Mouse (Mus musculus): ENCODE measurements around the gene Tmem209. TPM values are rescaled to one million over a fixed set of nuclear protein-coding genes. Genes with fewer than 3 reads are reported as not detected.

The Tmem209 gene
- polyA plus RNA-seq, 1 experiment from 2014 or later, result 21.1 TPM

- Histone ChIP-seq H3K4me1 (peaks cover 40% of the 10 kb centered on the region), H3K4me2 (peak overlapping the region; percentile 66), H3K27ac (replicated peaks) (peak overlapping the region; percentile 94), H3K36me3 (peaks cover 6% of the 10 kb centered on the region), H3K9ac (replicated peaks) (peak overlapping the region; percentile 41), H3K4me3 (replicated peaks) (peak overlapping the region; percentile 40), H3K27me3 (replicated peaks) (no peaks in the 10 kb centered on the region), H3K9me3 (replicated peaks) (no peaks in the 10 kb centered on the region)
- 8% methylated on average over 40 of the region's 40 CpGs for WGBS
- peak; percentile 46 for ATAC-seq (ENCODE audit: low FRiP score)
Measured at GRCm38 (mm10) chr6:30459811-30460749, 49.5 kb downstream of the Tmem209 start.

- ATAC-seq (ENCODE audit: low FRiP score), result no peak
- Histone ChIP-seq H3K4me3 (replicated peaks) (peak overlapping the region; percentile 40), H3K4me2 (peak overlapping the region; percentile 66), H3K9me3 (replicated peaks) (no peaks in the 10 kb centered on the region), H3K27ac (replicated peaks) (peak overlapping the region; percentile 94), H3K27me3 (replicated peaks) (no peaks in the 10 kb centered on the region), H3K36me3 (peaks cover 11% of the 10 kb centered on the region), H3K9ac (replicated peaks) (no peak overlapping the region), H3K4me1 (peaks cover 40% of the 10 kb centered on the region)
- 71% methylated on average over 16 of the region's 16 CpGs for WGBS
Measured at GRCm38 (mm10) chr6:30459056-30459747, 50.4 kb downstream of the Tmem209 start.

GRCm38 (mm10) chr6:30458626-30459025, 51.0 kb downstream of the Tmem209 start:
- no peaks in the 10 kb centered on the region for H3K9me3 ChIP-seq (replicated peaks)
- H3K27me3 ChIP-seq (replicated peaks), result no peaks in the 10 kb centered on the region
- peaks cover 16% of the 10 kb centered on the region for H3K36me3 ChIP-seq
- no peak overlapping the region for H3K9ac ChIP-seq (replicated peaks)
- H3K27ac ChIP-seq (replicated peaks), result peak overlapping the region; percentile 94; the same call in 1 of the 2 replicates
- peaks cover 40% of the 10 kb centered on the region for H3K4me1 ChIP-seq
- no peak overlapping the region for H3K4me2 ChIP-seq
- H3K4me3 ChIP-seq (replicated peaks), result no peak overlapping the region
- ATAC-seq (ENCODE audit: low FRiP score), result no peak
- WGBS, result 84% methylated on average over 5 of the region's 5 CpGs

- H3K4me1 ChIP-seq, result peaks cover 31% of the 10 kb centered on the region
- H3K27me3 ChIP-seq (replicated peaks), result no peaks in the 10 kb centered on the region
- no peaks in the 10 kb centered on the region for H3K9me3 ChIP-seq (replicated peaks)
- no peak overlapping the region for H3K27ac ChIP-seq (replicated peaks)
- peaks cover 28% of the 10 kb centered on the region for H3K36me3 ChIP-seq
- no peak overlapping the region for H3K4me2 ChIP-seq
- H3K9ac ChIP-seq (replicated peaks), result no peak overlapping the region
- ATAC-seq (ENCODE audit: low FRiP score), result no peak
- H3K4me3 ChIP-seq (replicated peaks), result no peak overlapping the region
- WGBS, result 94% methylated on average over 7 of the region's 7 CpGs
Measured at GRCm38 (mm10) chr6:30456991-30457390, 52.6 kb downstream of the Tmem209 start.

DNA sequence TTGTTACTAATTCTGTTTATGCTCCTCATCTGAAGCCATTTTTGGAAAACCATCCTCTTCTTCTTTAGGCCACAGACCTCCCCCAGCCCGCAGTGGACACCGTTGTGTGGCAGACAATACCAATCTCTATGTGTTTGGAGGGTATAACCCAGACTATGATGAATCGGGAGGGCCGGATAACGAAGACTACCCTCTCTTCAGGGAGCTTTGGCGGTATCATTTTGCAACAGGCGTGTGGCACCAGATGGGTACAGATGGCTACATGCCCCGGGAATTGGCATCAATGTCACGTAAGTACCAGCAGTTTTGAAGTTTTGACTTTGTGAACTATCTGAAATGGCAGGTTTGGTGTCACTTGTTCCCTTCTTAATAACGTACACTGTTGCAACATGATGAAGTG, 70.0 kb downstream of the Tmem209 start:
- Histone ChIP-seq H3K9ac (replicated peaks) (no peak overlapping the region), H3K4me2 (no peak overlapping the region), H3K27ac (replicated peaks) (no peak overlapping the region), H3K27me3 (replicated peaks) (no peaks in the 10 kb centered on the region), H3K9me3 (replicated peaks) (no peaks in the 10 kb centered on the region), H3K4me3 (replicated peaks) (no peak overlapping the region), H3K4me1 (no peaks in the 10 kb centered on the region), H3K36me3 (peaks cover 33% of the 10 kb centered on the region)
- 92% methylated on average over 10 of the region's 10 CpGs for WGBS
- ATAC-seq (ENCODE audit: low FRiP score), result no peak

DNA sequence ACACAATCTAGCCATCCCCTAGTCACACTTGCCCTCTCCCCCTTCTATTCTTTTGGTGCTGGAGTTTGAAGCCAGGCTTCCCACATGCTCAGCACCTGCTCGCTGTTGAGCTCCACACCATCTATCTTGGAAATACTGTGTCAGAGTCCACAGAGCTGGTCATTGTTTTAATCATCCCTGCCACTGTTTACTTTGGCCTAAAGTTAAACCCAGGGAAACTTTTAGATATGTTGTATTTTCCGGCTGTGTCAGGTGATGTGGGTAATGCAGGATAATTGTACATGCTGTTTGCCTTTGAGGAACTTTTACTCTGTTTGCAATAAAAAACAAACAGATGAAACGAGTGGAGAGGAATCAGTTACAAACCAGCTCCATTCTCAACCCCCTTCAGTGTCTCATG, 72.5 kb downstream of the Tmem209 start:
- ATAC-seq (ENCODE audit: low FRiP score), result no peak
- WGBS, result 69% methylated on average over 3 of the region's 3 CpGs

DNA sequence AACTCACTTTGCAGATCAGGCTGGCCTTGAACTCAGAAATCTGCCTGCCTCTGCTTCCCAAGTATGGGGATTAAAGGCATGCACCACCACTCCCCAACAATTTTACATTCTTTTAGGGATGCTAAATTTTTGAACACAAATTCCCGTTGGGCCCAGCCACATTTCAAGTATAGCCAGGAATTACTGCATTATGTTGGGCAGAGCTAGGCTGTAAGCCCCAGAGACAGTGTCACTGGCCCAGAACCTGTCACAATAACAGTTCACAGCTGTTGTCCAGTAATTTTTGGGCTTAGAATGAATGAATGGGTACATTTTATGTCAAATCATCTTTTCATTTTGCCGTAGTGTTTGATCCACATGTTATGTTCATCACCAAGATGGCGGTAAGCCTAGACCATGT, 73.1 kb downstream of the Tmem209 start:
- 92% methylated on average over 3 of the region's 3 CpGs for WGBS
- no peak overlapping the region for H3K27ac ChIP-seq (replicated peaks)
- peaks cover 2% of the 10 kb centered on the region; the same call in 1 of the 2 replicates for H3K4me1 ChIP-seq
- H3K4me3 ChIP-seq (replicated peaks), result no peak overlapping the region
- no peaks in the 10 kb centered on the region for H3K9me3 ChIP-seq (replicated peaks)
- H3K36me3 ChIP-seq, result peaks cover 6% of the 10 kb centered on the region; the same call in 1 of the 2 replicates
- no peaks in the 10 kb centered on the region for H3K27me3 ChIP-seq (replicated peaks)
- ATAC-seq (ENCODE audit: low FRiP score), result no peak
- H3K4me2 ChIP-seq, result no peak overlapping the region
- H3K9ac ChIP-seq (replicated peaks), result no peak overlapping the region

More for the DNA sequence above, 72.5 kb downstream of the Tmem209 start:
- Histone ChIP-seq H3K4me1 (peaks cover 2% of the 10 kb centered on the region; the same call in 1 of the 2 replicates), H3K9me3 (replicated peaks) (no peaks in the 10 kb centered on the region), H3K36me3 (peaks cover 12% of the 10 kb centered on the region; the same call in 1 of the 2 replicates), H3K27me3 (replicated peaks) (no peaks in the 10 kb centered on the region), H3K27ac (replicated peaks) (no peak overlapping the region), H3K9ac (replicated peaks) (no peak overlapping the region), H3K4me2 (no peak overlapping the region), H3K4me3 (replicated peaks) (no peak overlapping the region)

DNA sequence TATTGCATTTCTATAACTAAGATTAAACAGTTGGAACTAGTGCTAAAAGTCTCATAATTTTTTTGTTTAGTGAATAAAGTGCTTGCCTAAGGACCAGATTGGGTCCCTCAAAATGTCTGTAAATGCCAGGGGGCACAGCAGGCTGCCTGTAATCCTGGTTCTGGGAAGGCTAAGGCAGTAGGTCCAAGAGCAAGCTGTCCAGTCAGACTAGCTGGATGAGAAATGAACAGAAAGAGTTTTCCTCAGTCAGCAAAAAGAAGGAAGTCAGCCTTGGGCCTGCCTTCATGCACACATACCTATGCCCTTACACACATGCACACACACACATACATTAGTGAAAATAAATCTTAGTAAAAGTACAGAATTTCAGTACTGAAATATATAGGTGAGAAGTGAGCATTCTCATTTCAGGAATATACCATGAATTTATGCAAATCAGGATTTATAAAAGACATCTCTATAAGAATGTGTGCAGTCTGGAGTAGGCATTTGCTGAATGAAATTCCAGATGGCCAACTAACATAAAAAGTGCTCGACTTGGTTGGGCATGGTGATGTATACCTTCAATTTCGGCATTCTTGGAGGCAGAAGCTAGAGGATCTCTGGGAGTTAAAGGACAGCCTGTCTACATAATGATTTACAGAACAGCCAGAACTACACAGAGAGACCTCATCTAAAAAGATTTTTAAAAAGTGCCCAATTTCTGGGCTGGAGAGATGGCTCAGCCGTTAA, 77.0 kb downstream of the Tmem209 start:
- Histone ChIP-seq H3K4me1 (peaks cover 2% of the 10 kb centered on the region; the same call in 1 of the 2 replicates), H3K4me2 (no peak overlapping the region), H3K9ac (replicated peaks) (no peak overlapping the region), H3K27ac (replicated peaks) (no peak overlapping the region), H3K36me3 (no peaks in the 10 kb centered on the region), H3K4me3 (replicated peaks) (no peak overlapping the region), H3K27me3 (replicated peaks) (no peaks in the 10 kb centered on the region), H3K9me3 (replicated peaks) (no peaks in the 10 kb centered on the region)
- no peak for ATAC-seq (ENCODE audit: low FRiP score)
- 78% methylated on average over 3 of the region's 3 CpGs for WGBS

Other genes with a start within 250 kb of the Tmem209 start
- 47.9 and 53.9 TPM in 2 replicates for gene Ube2h, start 205.2 kb downstream of the Tmem209 start, polyA plus RNA-seq (2015; fragmentation: Nextera tagmentation; extraction: Ambion mirVana)
- gene Zc3hc1, start 118.8 kb downstream of the Tmem209 start, polyA plus RNA-seq (2015; fragmentation: Nextera tagmentation; extraction: Ambion mirVana), result 56.2 and 59.2 TPM in 2 replicates
- 27.6 and 29.4 TPM in 2 replicates for gene Klhdc10, start 107.9 kb downstream of the Tmem209 start, polyA plus RNA-seq (2015; fragmentation: Nextera tagmentation; extraction: Ambion mirVana)
- gene Ssmem1, start 66 bp upstream of the Tmem209 start, polyA plus RNA-seq (2015; fragmentation: Nextera tagmentation; extraction: Ambion mirVana), result not detected in 2 replicates
- gene Cpa2, start 31.8 kb upstream of the Tmem209 start, polyA plus RNA-seq (2015; fragmentation: Nextera tagmentation; extraction: Ambion mirVana), result 11.3 and 20.3 TPM in 2 replicates
- 0.54 and 0.75 TPM in 2 replicates for gene Cpa4, start 58.6 kb upstream of the Tmem209 start, polyA plus RNA-seq (2015; fragmentation: Nextera tagmentation; extraction: Ambion mirVana)
- 0.11 TPM in 1 of 2 replicates, not detected in the other for gene Cpa5, start 101.2 kb upstream of the Tmem209 start, polyA plus RNA-seq (2015; fragmentation: Nextera tagmentation; extraction: Ambion mirVana)
- 0.50 and 7.6 TPM in 2 replicates for gene Cpa1, start 129.4 kb upstream of the Tmem209 start, polyA plus RNA-seq (2015; fragmentation: Nextera tagmentation; extraction: Ambion mirVana)
- gene Cep41, start 184.0 kb upstream of the Tmem209 start, polyA plus RNA-seq (2015; fragmentation: Nextera tagmentation; extraction: Ambion mirVana), result 10.7 and 11.6 TPM in 2 replicates
- 378 and 417 TPM in 2 replicates for gene Mest, start 213.8 kb upstream of the Tmem209 start, polyA plus RNA-seq (2015; fragmentation: Nextera tagmentation; extraction: Ambion mirVana)

All from neural tube, embryonic 15.5 days (tissue).